Mouse (Mus musculus) fibroblast of lung, adult 2 months (primary cell): ENCODE results near the gene Trpm6.

ENCODE experiments used
- DNase-seq: peaks from one replicate; pipeline ENCODE4 v3.0.0-alpha.2; 2011; ENCODE audit warnings: low read depth

The Trpm6 gene

GRCm38 (mm10) chr19:18889632-18890031, 139.8 kb downstream of the Trpm6 start:
- DNase-seq = no peak

GRCm38 (mm10) chr19:18890216-18890615, 140.4 kb downstream of the Trpm6 start:
- peak; percentile 95 for DNase-seq

- no peak for DNase-seq
Measured at GRCm38 (mm10) chr19:18898238-18898637, 148.5 kb downstream of the Trpm6 start.

GRCm38 (mm10) chr19:18902041-18902693, 152.4 kb downstream of the Trpm6 start:
- no peak for DNase-seq

- DNase-seq = no peak
Measured at GRCm38 (mm10) chr19:18902694-18903067, 152.9 kb downstream of the Trpm6 start.

- no peak for DNase-seq
Measured at GRCm38 (mm10) chr19:18905511-18905910, 155.7 kb downstream of the Trpm6 start.

GRCm38 (mm10) chr19:18909641-18910040, 159.9 kb downstream of the Trpm6 start:
- DNase-seq = no peak

GRCm38 (mm10) chr19:18911755-18912340, 162.1 kb downstream of the Trpm6 start:
- no peak for DNase-seq

- DNase-seq = no peak
Measured at GRCm38 (mm10) chr19:18941391-18941790, 191.6 kb downstream of the Trpm6 start.
